Mouse (Mus musculus): ENCODE measurements around the gene Mgat4a.

DNA sequence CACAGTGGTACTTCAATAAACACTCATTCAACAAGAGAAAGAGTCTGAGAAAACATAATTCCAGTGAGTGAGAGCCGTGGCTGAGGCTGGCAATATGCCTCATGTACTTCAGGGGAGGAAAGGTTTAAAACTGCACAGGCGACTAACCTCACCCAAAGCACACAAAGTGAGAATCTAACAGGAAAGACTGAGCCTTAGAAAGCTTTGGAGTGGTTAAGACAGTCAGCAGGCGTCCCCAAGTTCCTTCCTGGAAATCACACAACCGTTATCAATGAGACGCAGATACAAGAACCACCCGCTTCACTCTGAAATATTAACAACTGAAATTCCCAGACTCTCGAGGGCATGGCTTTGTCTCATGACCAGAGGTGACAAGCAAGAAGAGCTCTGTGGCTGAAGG lies 62.4 kb downstream of the Mgat4a start:
- TF ChIP-seq TBP (IDR thresholded peaks at IDR 0.05; ENCODE audit: low read depth, low read length) (peak; percentile 66; the same call in 1 of the 2 replicates), UBTF (IDR thresholded peaks at IDR 0.05; ENCODE audit: borderline replicate concordance, insufficient read depth, low read depth, low read length) (no peak), HCFC1 (IDR thresholded peaks at IDR 0.05; ENCODE audit: low read depth, low read length) (no peak), CTCF (IDR thresholded peaks at IDR 0.05 in 2 of 3, conservative IDR thresholded peaks at IDR 0.05 in 1 of 3; ENCODE audit: control insufficient read depth in 1 of 3, insufficient read depth in 1 of 3, low read depth in 2 of 3, low read length in 3 of 3, poor library complexity in 1 of 3, severe bottlenecking in 1 of 3) (no peak), ZMIZ1 (IDR thresholded peaks at IDR 0.05; ENCODE audit: low read depth, low read length) (no peak), GATA1 (IDR thresholded peaks at IDR 0.05; ENCODE audit: low read depth, low read length) (peak; percentile 84), EP300 (IDR thresholded peaks at IDR 0.05; ENCODE audit: low read depth in 1 of 2, low read length in 2 of 2) (peak; percentile 73 to 89), POLR2A (IDR thresholded peaks at IDR 0.05; ENCODE audit: control insufficient read depth in 1 of 2, insufficient read depth in 1 of 2, low read depth in 1 of 2, low read length in 2 of 2, poor library complexity in 1 of 2) (peak in 1 of 2 experiments; percentile 51; a peak in 1 of 4 replicates), ETS1 (IDR thresholded peaks at IDR 0.05; ENCODE audit: low read depth, low read length) (peak; percentile 73; the same call in 1 of the 2 replicates), MYB (IDR thresholded peaks at IDR 0.05; ENCODE audit: low read depth, low read length) (peak; percentile 39; the same call in 1 of the 2 replicates)

All from MEL (cell line).